In the genomic region with DNA sequence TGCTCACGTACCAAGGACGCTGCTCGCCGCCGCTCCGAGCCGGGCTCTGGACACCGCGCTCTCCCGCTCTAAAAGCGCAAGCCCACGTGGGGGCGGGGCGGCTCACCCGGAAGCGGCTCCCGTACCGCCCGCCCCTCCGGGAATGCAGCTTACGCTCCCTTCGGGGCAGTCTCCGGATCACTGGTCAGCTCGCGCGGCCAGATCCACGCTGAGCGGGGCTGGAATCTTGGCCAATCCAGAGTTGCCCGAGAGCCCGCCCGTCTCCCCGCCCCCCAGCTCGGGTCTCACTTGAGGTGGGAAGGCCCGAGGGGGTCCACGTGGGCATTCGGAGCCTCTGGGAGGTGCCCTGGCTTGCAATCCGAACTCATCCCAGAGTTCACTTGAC, we compare ENCODE assay signal across 8 mouse cellular contexts. TPM values are rescaled to one million over a fixed set of nuclear protein-coding genes. Genes with fewer than 3 reads are reported as not detected.
DNase-seq lines count a peak whose midpoint lies in the region; ATAC-seq and TF ChIP-seq lines count a peak whose summit lies in the region.

A gene (minus strand): TSS at position 70 of the 385 bp plus-strand sequence.

- H3K27ac ChIP-seq in cerebellum, adult 2 months (ENCODE audit: insufficient read depth, low read length), result peak within 1 kb of the TSS; percentile 52
- H3K27ac ChIP-seq in forebrain, postnatal 0 days (ENCODE audit: low read depth, low read length), result peak within 1 kb of the TSS; percentile 66
- H3K27ac ChIP-seq in lung, embryonic 16.5 days (ENCODE audit: low read length), result peak within 1 kb of the TSS; percentile 95
- H3K27ac ChIP-seq in thymus, adult 2 months (ENCODE audit: control insufficient read depth, insufficient read depth, low read length), result no peak within 1 kb of the TSS

- H3K9me3 ChIP-seq in forebrain, postnatal 0 days (ENCODE audit: low read length), result no peaks in the 10 kb centered on the region
- H3K9me3 ChIP-seq in lung, embryonic 16.5 days (ENCODE audit: control insufficient read depth, low read length), result no peaks in the 10 kb centered on the region

- H3K36me3 ChIP-seq in forebrain, postnatal 0 days (ENCODE audit: insufficient read depth), result no peaks in the 10 kb centered on the region
- peaks cover 6% of the 10 kb centered on the region for H3K36me3 ChIP-seq in lung, embryonic 16.5 days (ENCODE audit: control insufficient read depth, insufficient read depth, low read length)
- no peaks in the 10 kb centered on the region for H3K36me3 ChIP-seq in thymus, adult 2 months (ENCODE audit: control insufficient read depth, insufficient read depth, low read length)

- ATAC-seq in forebrain, postnatal 0 days, result peak; percentile 89
- peak; percentile 84 for ATAC-seq in lung, embryonic 16.5 days (ENCODE audit: low read depth)

- peak within 1 kb of the TSS; percentile 68 for H3K9ac ChIP-seq in forebrain, postnatal 0 days
- H3K9ac ChIP-seq in lung, embryonic 16.5 days (ENCODE audit: low read length), result peak within 1 kb of the TSS; percentile 89

- H3K27me3 ChIP-seq in cerebellum, adult 2 months (ENCODE audit: control insufficient read depth, insufficient read depth, low read length), result no peaks in the 10 kb centered on the region
- no peaks in the 10 kb centered on the region for H3K27me3 ChIP-seq in forebrain, postnatal 0 days (ENCODE audit: insufficient read depth, low read length)
- no peaks in the 10 kb centered on the region for H3K27me3 ChIP-seq in lung, embryonic 16.5 days (ENCODE audit: control insufficient read depth, insufficient read depth, low read depth, low read length)
- H3K27me3 ChIP-seq in thymus, adult 2 months (ENCODE audit: control insufficient read depth, insufficient read depth, low read length), result no peaks in the 10 kb centered on the region

- TF ChIP-seq CTCF in cerebellum, adult 2 months (IDR thresholded peaks at IDR 0.05; ENCODE audit: borderline replicate concordance, insufficient read depth, low read depth, low read length), result no peak
- no peak for TF ChIP-seq CTCF in forebrain, postnatal 0 days (IDR thresholded peaks at IDR 0.05; ENCODE audit: low read depth)
- TF ChIP-seq CTCF in thymus, adult 2 months (IDR thresholded peaks at IDR 0.05; ENCODE audit: borderline replicate concordance, control insufficient read depth, extremely low read depth, insufficient read depth, low read length, poor library complexity), result 0 out of 2 replicates have a peak, but pooled peaks have one; percentile 27

- WGBS in cerebellum, adult 2 months, result under 1% methylated on average over 37 of the region's 37 CpGs
- WGBS in forebrain, postnatal 0 days, result 1% methylated on average over 37 of the region's 37 CpGs
- WGBS in lung, embryonic 16.5 days, result under 1% methylated on average over 37 of the region's 37 CpGs
- under 1% methylated on average over 37 of the region's 37 CpGs for WGBS in thymus, adult 2 months

- H3K4me2 ChIP-seq in forebrain, postnatal 0 days (ENCODE audit: low read depth), result peak within 1 kb of the TSS; percentile 72
- peak within 1 kb of the TSS; percentile 62 for H3K4me2 ChIP-seq in lung, embryonic 16.5 days (ENCODE audit: low read depth, low read length)

- peak; percentile 50; the same call in 1 of the 2 replicates for TF ChIP-seq POLR2A in cerebellum, adult 2 months (IDR thresholded peaks at IDR 0.05; ENCODE audit: borderline replicate concordance, insufficient read depth, low read length)
- no peak for TF ChIP-seq POLR2A in thymus, adult 2 months (IDR thresholded peaks at IDR 0.05; ENCODE audit: control insufficient read depth, extremely low read depth, insufficient read depth, low read length, poor library complexity)

- intact Hi-C loops in heart, postnatal 36 days (cut with DNase I), result loop anchor here (5.0 to 10.0 kb wide), 2 partner anchors 113 to 315 kb away; a partner anchor contains a TSS

- H3K4me3 ChIP-seq in cerebellum, adult 2 months (replicated peaks; ENCODE audit: insufficient read depth, low read depth, low read length), result peak within 1 kb of the TSS; percentile 73
- peak within 1 kb of the TSS; percentile 59 for H3K4me3 ChIP-seq in forebrain, postnatal 0 days (ENCODE audit: low read depth, low read length)
- H3K4me3 ChIP-seq in lung, embryonic 16.5 days (ENCODE audit: low read length), result peak within 1 kb of the TSS; percentile 88
- peak within 1 kb of the TSS; percentile 92 for H3K4me3 ChIP-seq in thymus, adult 2 months (ENCODE audit: control insufficient read depth, insufficient read depth, low read length)

- peaks cover 22% of the 10 kb centered on the region for H3K4me1 ChIP-seq in cerebellum, adult 2 months (ENCODE audit: control insufficient read depth, insufficient read depth, low read length)
- peaks cover 12% of the 10 kb centered on the region; the same call in 1 of the 2 replicates for H3K4me1 ChIP-seq in forebrain, postnatal 0 days (ENCODE audit: insufficient read depth)
- peaks cover 47% of the 10 kb centered on the region for H3K4me1 ChIP-seq in lung, embryonic 16.5 days (replicated peaks; ENCODE audit: control insufficient read depth, insufficient read depth, low read length)
- peaks cover 13% of the 10 kb centered on the region for H3K4me1 ChIP-seq in thymus, adult 2 months (replicated peaks; ENCODE audit: control insufficient read depth, insufficient read depth, low read length)

- peak; percentile 97 for DNase-seq in MN1 (ENCODE audit: low spot score)
- DNase-seq in cerebellum, adult 2 months, result peak; percentile 88
- peak; percentile 84 for DNase-seq in forebrain, postnatal 0 days
- DNase-seq in heart, postnatal 36 days, result peak; percentile 88 to 93
- DNase-seq in layer of hippocampus, adult 8-10 months (ENCODE audit: low spot score in 2 of 2), result peak; percentile 64 to 71
- DNase-seq in ovary, adult 18-20 months (ENCODE audit: low spot score), result peak; percentile 89
- peak; percentile 79 for DNase-seq in thymus, adult 2 months

RNA-seq across cellular contexts. Expression of the gene that starts here (rescaled TPM):
- polyA plus RNA-seq in cerebellum, adult 2 months (2012; rRNA removed), result 64.4 and 72.3 TPM in 2 replicates
- total RNA-seq in forebrain, postnatal 0 days (2014; rRNA removed), result 35.8 and 37.6 TPM in 2 replicates
- polyA plus RNA-seq in forebrain, postnatal 0 days (2015; fragmentation: Nextera tagmentation; extraction: Ambion mirVana), result 74.7 and 74.9 TPM in 2 replicates
- total RNA-seq in heart, postnatal 36 days (2021), result 10 to 100 TPM; 68.1 to 68.2 TPM
- total RNA-seq in layer of hippocampus, adult 8-10 months (2022), result 10 to 100 TPM; 28.4 to 34.6 (median 30.9) TPM
- 141 and 168 TPM in 2 replicates for polyA plus RNA-seq in lung, embryonic 16.5 days (2015; fragmentation: Nextera tagmentation; extraction: Ambion mirVana)
- polyA plus RNA-seq in thymus, adult 2 months (2012; rRNA removed), result 56.2 and 75.9 TPM in 2 replicates
